Mouse (Mus musculus): ENCODE measurements around the gene Scp2. TPM values are rescaled to one million over a fixed set of nuclear protein-coding genes. Genes with fewer than 3 reads are reported as not detected.
"Not testable (repeated sequence)": the region's sequence is repeated elsewhere in the genome, so short reads cannot be mapped to it uniquely, and the experiment has no call there.

Gene Scp2
- total RNA-seq, 2 experiments from 2014 or later = 102 to 110 TPM

GRCm38 (mm10) chr4:108109728-108110127, 35.1 kb downstream of the Scp2 start:
- no peak for DNase-seq (ENCODE audit: low spot score in 2 of 2)

GRCm38 (mm10) chr4:108096345-108096744, 48.5 kb downstream of the Scp2 start, which contains the start of gene Podn:
Podn (minus strand) TSS chr4:108096445.
- no peak for DNase-seq (ENCODE audit: low spot score in 2 of 2)

- no peak for DNase-seq (ENCODE audit: low spot score in 2 of 2)
Observed at GRCm38 (mm10) chr4:108092741-108093397, 51.9 kb downstream of the Scp2 start.

- no peak for DNase-seq (ENCODE audit: low spot score in 2 of 2)
Observed at GRCm38 (mm10) chr4:108083993-108084392, 60.8 kb downstream of the Scp2 start.

GRCm38 (mm10) chr4:108083032-108083735, 61.6 kb downstream of the Scp2 start:
- no peak for DNase-seq (ENCODE audit: low spot score in 2 of 2)

GRCm38 (mm10) chr4:108082401-108082806, 62.4 kb downstream of the Scp2 start:
- no peak for DNase-seq (ENCODE audit: low spot score in 2 of 2)

GRCm38 (mm10) chr4:108080876-108081275, 63.9 kb downstream of the Scp2 start:
- DNase-seq (ENCODE audit: low spot score in 2 of 2) = no peak

- DNase-seq (ENCODE audit: low spot score in 2 of 2) = no peak
Observed at GRCm38 (mm10) chr4:108079762-108080161, 65.0 kb downstream of the Scp2 start.

GRCm38 (mm10) chr4:108079191-108079590, 65.6 kb downstream of the Scp2 start:
- DNase-seq (ENCODE audit: low spot score in 2 of 2) = not testable (repeated sequence)

- no peak for DNase-seq (ENCODE audit: low spot score in 2 of 2)
Observed at GRCm38 (mm10) chr4:108077224-108077955, 67.4 kb downstream of the Scp2 start.

- no peak for DNase-seq (ENCODE audit: low spot score in 2 of 2)
Observed at GRCm38 (mm10) chr4:108074204-108074823, 70.5 kb downstream of the Scp2 start.

GRCm38 (mm10) chr4:108072086-108072485, 72.7 kb downstream of the Scp2 start:
- no peak for DNase-seq (ENCODE audit: low spot score in 2 of 2)

- DNase-seq (ENCODE audit: low spot score in 2 of 2) = peak; percentile 89 to 94
Observed at GRCm38 (mm10) chr4:108071235-108071901, 73.4 kb downstream of the Scp2 start.

- DNase-seq (ENCODE audit: low spot score in 2 of 2) = no peak
Observed at GRCm38 (mm10) chr4:108070723-108071122, 74.1 kb downstream of the Scp2 start.

GRCm38 (mm10) chr4:108070286-108070685, 74.5 kb downstream of the Scp2 start:
- DNase-seq (ENCODE audit: low spot score in 2 of 2) = no peak

GRCm38 (mm10) chr4:108068081-108068480, 76.7 kb downstream of the Scp2 start:
- DNase-seq (ENCODE audit: low spot score in 2 of 2) = no peak

- DNase-seq (ENCODE audit: low spot score in 2 of 2) = no peak
Observed at GRCm38 (mm10) chr4:108067261-108067660, 77.5 kb downstream of the Scp2 start.

GRCm38 (mm10) chr4:108066569-108066968, 78.2 kb downstream of the Scp2 start:
- no peak for DNase-seq (ENCODE audit: low spot score in 2 of 2)

GRCm38 (mm10) chr4:108065176-108065844, 79.5 kb downstream of the Scp2 start:
- no peak for DNase-seq (ENCODE audit: low spot score in 2 of 2)

GRCm38 (mm10) chr4:108063616-108064015, 81.2 kb downstream of the Scp2 start:
- DNase-seq (ENCODE audit: low spot score in 2 of 2) = no peak

All from layer of hippocampus, adult 18-20 months (tissue).